Mouse (Mus musculus) CH12.LX (cell line): ENCODE measurements around the gene Kctd14. TPM values are rescaled to one million over a fixed set of nuclear protein-coding genes. Genes with fewer than 3 reads are reported as not detected.

Experiments
- DNase-seq: peaks from one replicate; pipeline ENCODE4 v3.0.0-alpha.2; 2013; ENCODE audit errors: extremely low read depth
- H3K27ac ChIP-seq: 2 replicates; pipeline ENCODE4 v1.5.1; 2012; ENCODE audit warnings: low read depth, mild to moderate bottlenecking, control low read depth, moderate library complexity; ENCODE audit not compliant: insufficient read depth
- H3K27me3 ChIP-seq: replicated peaks from 2 replicates; pipeline ENCODE3; 2012; ENCODE audit warnings: inconsistent platforms
- H3K36me3 ChIP-seq, 2 experiments: replicated peaks in 1 of 2; 2 replicates each; pipeline versions ENCODE3 to v1.6.1; 2012; ENCODE audit warnings: inconsistent platforms in 1 of 2, low read length in 1 of 2, mild to moderate bottlenecking in 1 of 2, mixed read lengths in 1 of 2, moderate library complexity in 1 of 2; ENCODE audit not compliant: control insufficient read depth in 1 of 2, insufficient read depth in 1 of 2
- H3K4me1 ChIP-seq, 2 experiments: 2 replicates each; pipeline ENCODE4 v1.6.1; 2012; ENCODE audit warnings: inconsistent platforms in 1 of 2, moderate library complexity in 1 of 2; ENCODE audit not compliant: insufficient read depth in 2 of 2, control insufficient read depth in 1 of 2
- H3K4me2 ChIP-seq: 2 replicates; pipeline ENCODE4 v1.6.1; 2012; ENCODE audit warnings: low read depth, mild to moderate bottlenecking, control low read depth; ENCODE audit not compliant: poor library complexity, insufficient read depth, severe bottlenecking
- H3K4me3 ChIP-seq, 3 experiments: fragments of 150-350 bp in 1 of 3; sonication (generic) in 1 of 3; replicated peaks in 1 of 3; 2 replicates each; pipeline versions ENCODE3 to v1.5.1; 2011 to 2012; ENCODE audit warnings: low read depth in 2 of 3, low read length in 2 of 3, mild to moderate bottlenecking in 2 of 3, moderate library complexity in 2 of 3, control low read depth in 1 of 3, improper control_type of control experiment in 1 of 3, inconsistent platforms in 1 of 3, mixed read lengths in 1 of 3; ENCODE audit not compliant: poor library complexity in 1 of 3
- H3K79me2 ChIP-seq: replicated peaks from 2 replicates; pipeline ENCODE4 v1.6.1; 2012; ENCODE audit warnings: mild to moderate bottlenecking, moderate library complexity; ENCODE audit not compliant: control insufficient read depth, poor library complexity, insufficient read depth, severe bottlenecking; ENCODE audit errors: extremely low read depth
- H3K9ac ChIP-seq: 2 replicates; pipeline ENCODE4 v1.6.1; 2012; ENCODE audit warnings: low read depth, mild to moderate bottlenecking, control low read depth, moderate library complexity; ENCODE audit not compliant: insufficient read depth
- H3K9me3 ChIP-seq: replicated peaks from 2 replicates; pipeline ENCODE3; 2012; ENCODE audit warnings: low read length, inconsistent platforms, mixed read lengths
- ELF1 ChIP-seq: IDR thresholded peaks from 2 replicates; pipeline ENCODE4 v1.6.1; 2014; ENCODE audit warnings: low read depth, mild to moderate bottlenecking, inconsistent platforms, low read length, improper control_type of control experiment
- EP300 ChIP-seq: IDR thresholded peaks from 2 replicates; pipeline ENCODE4 v1.6.1; 2011; ENCODE audit warnings: low read length, improper control_type of control experiment
- ETS1 ChIP-seq: conservative IDR thresholded peaks from 2 replicates; pipeline ENCODE4 v1.6.1; 2012; ENCODE audit warnings: low read depth, mild to moderate bottlenecking, inconsistent platforms, low read length, improper control_type of control experiment, moderate library complexity
- HCFC1 ChIP-seq: IDR thresholded peaks from 2 replicates; pipeline ENCODE4 v1.6.1; 2012; ENCODE audit warnings: low read depth, mild to moderate bottlenecking, inconsistent platforms, low read length, improper control_type of control experiment
- IRF4 ChIP-seq: IDR thresholded peaks from 2 replicates; pipeline ENCODE4 v1.6.1; 2014; ENCODE audit warnings: low read depth, mild to moderate bottlenecking, inconsistent platforms, low read length, improper control_type of control experiment
- KAT2A ChIP-seq: IDR thresholded peaks from 2 replicates; pipeline ENCODE4 v1.6.1; 2012; ENCODE audit warnings: low read length, improper control_type of control experiment, inconsistent platforms; ENCODE audit not compliant: insufficient replicate concordance
- MAFK ChIP-seq: IDR thresholded peaks from 2 replicates; pipeline ENCODE4 v1.6.1; 2011; ENCODE audit warnings: low read length, improper control_type of control experiment; ENCODE audit not compliant: insufficient replicate concordance
- MAZ ChIP-seq: IDR thresholded peaks from 2 replicates; pipeline ENCODE4 v1.6.1; 2012; ENCODE audit warnings: low read depth, mild to moderate bottlenecking, inconsistent platforms, low read length, improper control_type of control experiment, moderate library complexity
- MEF2A ChIP-seq: IDR thresholded peaks from 2 replicates; pipeline ENCODE4 v1.6.1; 2014; ENCODE audit warnings: low read depth, mild to moderate bottlenecking, inconsistent platforms, low read length, improper control_type of control experiment, borderline replicate concordance
- MXI1 ChIP-seq: IDR thresholded peaks from 2 replicates; pipeline ENCODE4 v1.6.1; 2011; ENCODE audit warnings: mild to moderate bottlenecking, low read depth, low read length, improper control_type of control experiment
- MYC ChIP-seq: IDR thresholded peaks from 2 replicates; pipeline ENCODE4 v1.6.1; 2011; ENCODE audit warnings: low read depth, mild to moderate bottlenecking, improper control_type of control experiment, low read length
- NELFE ChIP-seq: IDR thresholded peaks from 2 replicates; pipeline ENCODE4 v1.6.1; 2011; ENCODE audit warnings: low read depth, low read length, improper control_type of control experiment
- NRF1 ChIP-seq: IDR thresholded peaks from 2 replicates; pipeline ENCODE4 v1.6.1; 2014; ENCODE audit warnings: low read depth, mild to moderate bottlenecking, inconsistent platforms, low read length, improper control_type of control experiment, moderate library complexity
- PAX5 ChIP-seq: IDR thresholded peaks from 2 replicates; pipeline ENCODE4 v1.6.1; 2012; ENCODE audit warnings: low read length, inconsistent platforms, mixed read lengths
- TBP ChIP-seq: conservative IDR thresholded peaks from 2 replicates; pipeline ENCODE4 v1.6.1; 2011; ENCODE audit warnings: low read depth, low read length, improper control_type of control experiment
- USF2 ChIP-seq: conservative IDR thresholded peaks from 2 replicates; pipeline ENCODE4 v1.6.1; 2011; ENCODE audit warnings: low read depth, low read length, improper control_type of control experiment
- ZC3H11A ChIP-seq: IDR thresholded peaks from 2 replicates; pipeline ENCODE4 v1.6.1; 2012; ENCODE audit warnings: low read depth, mild to moderate bottlenecking, inconsistent platforms, low read length, improper control_type of control experiment
- ZKSCAN1 ChIP-seq: IDR thresholded peaks from 2 replicates; pipeline ENCODE4 v1.6.1; 2012; ENCODE audit warnings: low read depth, inconsistent platforms, low read length, improper control_type of control experiment, borderline replicate concordance
- ZNF384 ChIP-seq: IDR thresholded peaks from 2 replicates; pipeline ENCODE4 v1.6.1; 2012; ENCODE audit warnings: low read depth, low read length, improper control_type of control experiment, inconsistent platforms
- dilution Hi-C: fragments of 300-500 bp; cut with MboI; formaldehyde crosslinking; loops from 2 replicates; pipeline ENCODE4 v1.14.3; 2020; ENCODE audit warnings: low sequenced_read_pairs; ENCODE audit not compliant: extremely low pct_unique_long_range_greater_than_20kb, extremely low pct_ligation_motif_present
- in situ Hi-C: fragments of 300-500 bp; cut with MboI; formaldehyde crosslinking; loops from 3 replicates; pipeline ENCODE4 v1.14.3; 2019; ENCODE audit warnings: low sequenced_read_pairs, low pct_ligation_motif_present, low pct_unique_long_range_greater_than_20kb, mixed read lengths
- polyA plus RNA-seq: library from polyadenylated mRNA; unstranded; fragments of >175 nt; gene quantifications from 2 replicates; pipeline ENCODE4 v1.2.1, GENCODE M21; 2012; ENCODE audit warnings: low read depth; ENCODE audit not compliant: insufficient read length
- total RNA-seq, 2 experiments: library from RNA; depleted of rRNA; stranded (reverse); fragments of 300-350 nt in 1 of 2; fragments of >200 nt in 1 of 2; gene quantifications; 2 replicates each; pipeline ENCODE4 v1.2.3; 2012 to 2014

Gene Kctd14
- total and polyA plus RNA-seq, 3 experiments = 0.17 to 0.38 TPM; not detected in 1

DNA sequence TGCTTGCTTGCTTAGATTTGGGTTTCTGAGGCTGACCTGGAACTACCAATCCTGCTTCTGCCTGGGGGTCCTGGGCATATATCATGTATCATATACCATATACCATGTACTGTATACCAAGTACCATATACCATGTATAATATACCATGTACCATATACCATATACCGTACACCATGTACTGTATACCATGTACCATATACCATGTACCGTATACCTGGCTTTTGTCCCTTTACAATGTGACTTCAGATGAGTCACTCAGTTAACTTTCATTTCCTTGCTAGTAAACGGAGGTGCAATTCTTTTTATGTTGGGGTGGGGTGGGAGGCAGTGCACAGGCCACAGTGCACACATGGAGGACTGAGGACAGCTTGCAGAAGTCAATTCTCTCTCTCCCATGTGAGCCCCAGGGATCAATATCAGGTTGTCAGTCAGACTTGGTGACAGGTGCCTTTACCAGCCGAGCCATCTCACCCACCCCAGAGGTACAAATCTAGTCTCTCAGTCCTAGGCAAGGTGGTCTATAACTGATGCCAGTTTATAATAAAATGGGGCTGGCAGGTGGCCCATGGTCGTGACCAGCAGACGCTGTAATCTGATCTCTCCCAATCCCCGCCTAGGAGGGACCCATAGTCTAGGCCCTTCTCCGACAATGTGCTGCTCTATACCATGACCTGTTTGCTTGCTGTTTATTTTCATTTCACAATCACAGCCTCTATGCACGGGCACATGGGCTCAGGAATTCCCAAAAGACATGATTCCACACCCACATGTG, 36.0 kb upstream of the Kctd14 start:
- dilution Hi-C loops (no loop called here), in situ Hi-C loops (no loop called here)
- no peak overlapping the region for H3K27ac ChIP-seq
- TF ChIP-seq NRF1 (no peak), IRF4 (no peak), ZKSCAN1 (no peak), ZNF384 (no peak)
- no peak overlapping the region for H3K9ac ChIP-seq
- no peaks in the 10 kb centered on the region for H3K9me3 ChIP-seq
- H3K36me3 ChIP-seq = peaks cover 5 to 32% of the 10 kb centered on the region in 2 experiments
- DNase-seq = no peak
- no peaks in the 10 kb centered on the region for H3K4me1 ChIP-seq
- no peak overlapping the region for H3K4me3 ChIP-seq
- H3K79me2 ChIP-seq = no peaks in the 10 kb centered on the region
- H3K4me2 ChIP-seq = no peak overlapping the region
- H3K27me3 ChIP-seq = no peaks in the 10 kb centered on the region

DNA sequence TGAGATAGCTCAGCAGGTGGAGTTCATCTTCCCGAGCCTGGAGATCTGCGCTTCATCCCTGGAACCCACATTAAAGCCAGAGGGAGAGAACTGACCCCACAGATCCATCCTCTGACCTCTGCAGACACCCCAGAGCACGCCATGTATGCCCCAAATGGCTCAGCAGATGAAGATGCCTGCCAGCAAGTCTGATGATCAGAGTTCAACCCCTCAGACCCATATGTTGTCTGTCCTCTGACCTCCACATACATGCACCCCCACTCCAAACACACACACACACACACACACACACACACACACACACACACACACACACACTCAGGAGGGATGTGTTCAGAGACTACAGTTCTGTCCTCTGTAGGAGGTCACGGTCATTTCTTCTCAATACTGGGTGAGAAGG, 34.6 kb upstream of the Kctd14 start:
- Histone ChIP-seq H3K4me2 (no peak overlapping the region), H3K4me3 (no peak overlapping the region), H3K9ac (no peak overlapping the region), H3K27ac (no peak overlapping the region), H3K36me3 (peaks cover 0 to 19% of the 10 kb centered on the region in 2 experiments), H3K4me1 (no peaks in the 10 kb centered on the region), H3K9me3 (no peaks in the 10 kb centered on the region), H3K27me3 (no peaks in the 10 kb centered on the region), H3K79me2 (no peaks in the 10 kb centered on the region)
- dilution Hi-C loops (no loop called here), in situ Hi-C loops (no loop called here)
- no peak for TF ChIP-seq MYC
- TF ChIP-seq USF2 = no peak
- no peak for TF ChIP-seq MEF2A
- TF ChIP-seq MAZ = no peak
- no peak for TF ChIP-seq MXI1
- TF ChIP-seq ETS1 = no peak
- TF ChIP-seq MAFK = no peak
- no peak for TF ChIP-seq IRF4
- no peak for TF ChIP-seq ELF1
- TF ChIP-seq EP300 = no peak
- TF ChIP-seq KAT2A = no peak
- no peak for TF ChIP-seq TBP
- no peak for TF ChIP-seq NELFE
- TF ChIP-seq PAX5 = no peak
- no peak for TF ChIP-seq HCFC1
- TF ChIP-seq ZC3H11A = no peak
- DNase-seq = no peak
